Mouse (Mus musculus) G1E (cell line): ENCODE results near the gene Akt3.

Experiments
- CTCF ChIP-seq: IDR thresholded peaks from 2 replicates; pipeline ENCODE4 v1.5.1; 2012; ENCODE audit warnings: low read depth, low read length, inconsistent platforms, mixed read lengths
- GATA1 ChIP-seq: IDR thresholded peaks from 2 replicates; pipeline ENCODE4 v1.6.1; 2012; ENCODE audit warnings: borderline replicate concordance, low read length, inconsistent platforms, mixed read lengths
- GATA2 ChIP-seq: IDR thresholded peaks from 2 replicates; pipeline ENCODE4 v1.6.1; 2012; ENCODE audit warnings: low read depth, low read length, inconsistent platforms, borderline replicate concordance

GRCm38 (mm10) chr1:177139652-177140051 lies 118.4 kb downstream of the Akt3 start:
- TF ChIP-seq CTCF (no peak), GATA1 (no peak), GATA2 (no peak)
